Mouse (Mus musculus) retina, postnatal 1 day (tissue): Measurements from ENCODE around the gene Coa7.
A peak's percentile ranks its signal among the peaks of the same experiment; 100 is the strongest.

Experiments used
- DNase-seq: peaks from one replicate; pipeline ENCODE4 v3.0.0-alpha.2; 2012

Coa7 gene

GRCm38 (mm10) chr4:108327730-108328484, at the start of gene Coa7:
Coa7 (plus strand) TSS chr4:108328140.
- DNase-seq, result peak; percentile 98

- DNase-seq, result no peak
Measured at GRCm38 (mm10) chr4:108300266-108300665, 27.7 kb upstream of the Coa7 start.

- peak; percentile 95 for DNase-seq
Measured at GRCm38 (mm10) chr4:108300670-108301373, 27.1 kb upstream of the Coa7 start, which contains the start of gene Zyg11b. Zyg11b (minus strand) TSS chr4:108301096.

GRCm38 (mm10) chr4:108302296-108302890, 25.5 kb upstream of the Coa7 start:
- DNase-seq, result no peak

DNA sequence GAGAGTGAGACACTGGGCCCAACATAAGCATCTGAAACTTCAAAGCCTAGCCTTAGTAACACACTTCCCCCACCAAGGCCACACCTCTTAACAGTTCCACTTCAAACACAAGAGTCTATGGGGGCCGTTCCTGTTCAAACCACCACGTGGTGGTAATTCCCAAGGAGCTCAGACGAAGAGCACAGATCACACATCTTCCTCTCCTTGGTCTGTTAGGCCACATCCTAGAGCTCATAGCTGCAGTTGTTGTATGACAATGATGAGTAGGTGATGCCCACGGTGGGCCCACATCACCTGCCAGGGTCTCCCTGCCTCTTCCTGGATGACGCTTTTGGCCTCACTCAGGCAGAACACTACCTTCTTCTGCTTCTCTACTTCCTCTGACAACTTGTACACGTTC, 17.2 kb upstream of the Coa7 start:
- no peak for DNase-seq

DNA sequence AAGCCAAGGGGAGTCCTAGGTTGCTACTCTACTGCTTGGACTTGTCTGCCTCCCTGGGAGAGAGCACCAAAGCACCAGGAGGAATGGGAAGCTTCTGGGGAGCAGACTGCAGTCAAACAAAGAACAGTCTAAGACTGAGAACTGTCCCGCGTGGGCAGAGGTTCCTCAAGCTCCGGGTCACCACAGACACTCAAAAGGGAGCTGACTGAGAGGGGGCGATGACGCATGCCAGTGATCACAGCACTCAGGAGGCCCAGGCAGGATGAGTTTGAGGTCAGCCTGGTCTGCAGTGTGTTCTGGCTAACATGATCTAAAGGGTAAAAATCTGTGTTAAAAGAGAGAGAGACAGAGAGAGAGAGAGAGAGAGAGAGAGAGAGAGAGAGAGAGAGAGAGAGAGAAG, 13.9 kb upstream of the Coa7 start:
- no peak for DNase-seq

DNA sequence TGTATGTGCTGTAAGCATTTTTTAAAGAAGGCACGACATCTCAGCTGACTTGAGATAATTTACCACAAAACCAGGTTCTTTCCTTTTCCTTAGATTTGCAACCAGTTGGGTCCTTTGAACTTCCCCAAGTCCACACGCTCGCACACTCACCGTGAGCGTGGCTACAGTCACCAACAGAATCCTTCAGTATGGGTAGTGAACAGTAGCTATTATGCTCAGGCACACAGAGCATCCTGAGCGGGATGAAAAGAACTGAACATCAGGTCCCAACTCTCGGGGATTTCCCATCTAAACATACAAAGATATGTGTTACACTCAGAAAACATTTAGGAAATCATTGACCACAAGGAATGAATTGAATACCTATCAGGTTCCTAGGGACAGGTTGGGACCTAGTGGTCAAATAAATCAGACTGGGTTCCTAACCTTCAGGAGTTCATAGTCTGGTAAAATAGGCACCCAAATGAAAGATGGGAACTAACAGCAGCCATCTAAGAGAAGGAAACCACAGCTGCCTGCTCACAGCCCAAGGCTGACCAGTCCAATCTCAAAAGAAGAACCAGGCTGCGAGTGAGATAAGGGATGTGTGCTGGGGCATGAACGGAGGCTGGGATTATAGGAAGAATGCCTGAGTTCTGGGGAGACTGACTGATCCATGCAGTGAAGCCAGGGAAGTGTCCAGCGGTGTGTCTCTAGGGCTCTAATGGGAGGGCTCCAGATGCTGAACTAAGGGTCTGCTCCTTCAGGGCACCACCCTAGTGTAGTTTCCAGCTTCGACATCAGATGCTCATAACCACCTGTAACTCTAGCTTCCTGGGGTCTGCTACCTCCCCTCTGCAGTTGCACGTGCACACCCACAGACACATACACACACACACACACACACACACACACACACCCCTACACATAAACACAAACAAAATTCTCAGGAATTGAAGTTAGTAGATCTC, 10.0 kb upstream of the Coa7 start:
- no peak for DNase-seq

GRCm38 (mm10) chr4:108318649-108319615, 9.0 kb upstream of the Coa7 start:
- DNase-seq, result no peak

DNA sequence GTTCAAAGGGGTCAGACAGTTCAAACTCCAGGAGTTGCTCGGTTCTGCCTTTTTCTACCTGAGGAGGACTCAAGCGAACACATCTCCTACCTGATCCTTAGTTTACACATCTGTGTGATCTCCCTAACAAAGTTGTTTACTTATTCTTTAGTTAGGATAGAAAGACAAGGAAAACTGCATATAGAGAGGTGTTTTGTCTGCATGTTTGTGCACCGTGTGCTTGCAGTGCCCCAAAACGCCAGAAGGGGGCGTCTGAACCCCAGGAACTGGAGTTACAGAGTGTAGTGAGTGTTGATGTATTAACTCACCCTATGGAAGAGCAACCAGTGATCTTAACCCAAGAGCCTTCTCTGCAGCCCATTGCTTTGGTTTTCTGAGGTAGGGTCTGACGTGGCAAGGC, 8.2 kb upstream of the Coa7 start:
- DNase-seq, result no peak

DNA sequence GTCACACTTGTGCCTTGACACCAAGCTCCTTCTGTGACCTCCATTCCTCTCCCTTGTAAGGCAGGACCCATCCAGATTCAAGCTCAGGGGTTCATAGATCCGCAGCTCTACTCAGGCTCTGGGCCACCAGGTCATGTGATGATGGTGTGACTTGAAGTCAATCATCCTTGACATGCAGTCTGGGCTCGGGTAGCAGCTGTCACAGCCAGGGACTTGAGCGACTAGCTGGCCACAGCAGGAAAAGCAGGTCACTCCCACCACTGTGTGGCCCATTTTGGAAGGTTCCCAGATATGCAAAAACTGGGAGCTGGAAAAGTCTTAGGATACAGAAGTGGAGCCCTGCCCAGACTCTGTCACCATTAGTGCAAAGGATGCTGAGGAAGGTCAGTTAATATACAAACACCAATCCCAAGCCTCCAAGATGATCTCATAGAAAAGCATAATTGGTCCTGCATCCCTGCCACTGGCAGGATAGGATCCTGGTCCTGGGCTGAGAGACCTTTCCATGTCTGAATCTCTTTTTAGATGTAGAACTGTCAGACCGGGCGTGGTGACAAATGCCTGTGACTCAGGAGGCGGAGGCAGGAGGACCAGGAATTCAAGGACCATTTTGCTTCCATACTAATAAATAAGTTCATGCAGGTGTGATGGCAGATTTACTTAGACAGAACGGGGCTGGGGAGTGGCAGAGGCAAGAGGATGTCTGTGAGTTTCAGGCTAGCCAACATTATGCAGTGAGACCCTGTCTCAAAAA, 7.1 kb upstream of the Coa7 start:
- DNase-seq, result peak; percentile 48

- no peak for DNase-seq
Measured at GRCm38 (mm10) chr4:108323588-108323987, 4.4 kb upstream of the Coa7 start.

- DNase-seq, result peak; percentile 72
Measured at GRCm38 (mm10) chr4:108327071-108327579, 815 bp upstream of the Coa7 start.

DNA sequence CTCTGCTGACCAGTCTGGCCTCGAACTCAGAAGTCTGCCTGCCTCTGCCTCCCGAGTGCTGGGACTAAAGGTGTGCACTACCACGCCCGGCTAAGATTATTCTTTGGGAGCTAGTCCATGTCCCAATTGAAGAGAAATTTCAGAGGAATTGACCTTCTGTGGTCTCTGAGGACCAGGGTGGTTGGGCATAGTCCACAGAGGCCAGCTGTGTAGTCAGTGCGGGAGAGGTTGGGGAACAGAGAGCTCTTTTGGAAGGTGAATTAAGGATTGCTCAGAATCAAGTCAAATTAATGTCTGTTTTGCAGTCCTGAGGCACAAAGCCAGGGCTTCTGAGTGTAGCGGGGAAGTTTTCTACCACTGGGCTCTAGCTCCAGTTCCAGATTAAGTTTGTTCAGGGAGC, 1.9 kb downstream of the Coa7 start:
- no peak for DNase-seq

DNA sequence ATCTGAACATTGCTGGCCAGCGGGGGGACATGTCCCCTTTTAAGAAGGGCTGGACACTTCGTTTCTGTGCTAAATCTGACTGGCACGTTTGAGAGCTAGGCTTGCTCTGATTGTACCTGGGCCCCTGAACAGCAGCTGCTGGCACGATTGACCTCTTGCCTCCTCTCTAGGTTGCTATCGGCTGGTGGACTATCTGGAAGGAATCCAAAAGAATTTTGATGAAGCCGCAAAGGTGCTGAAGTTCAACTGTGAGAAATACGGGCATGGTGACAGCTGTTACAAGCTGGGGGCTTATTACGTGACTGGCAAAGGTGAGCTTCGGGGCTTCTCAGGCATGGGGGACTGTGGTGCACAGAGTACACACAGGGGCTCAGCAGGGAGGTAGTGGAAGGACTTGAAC, 4.1 kb downstream of the Coa7 start:
- DNase-seq, result no peak

GRCm38 (mm10) chr4:108335413-108335812, 7.5 kb downstream of the Coa7 start:
- no peak for DNase-seq

DNA sequence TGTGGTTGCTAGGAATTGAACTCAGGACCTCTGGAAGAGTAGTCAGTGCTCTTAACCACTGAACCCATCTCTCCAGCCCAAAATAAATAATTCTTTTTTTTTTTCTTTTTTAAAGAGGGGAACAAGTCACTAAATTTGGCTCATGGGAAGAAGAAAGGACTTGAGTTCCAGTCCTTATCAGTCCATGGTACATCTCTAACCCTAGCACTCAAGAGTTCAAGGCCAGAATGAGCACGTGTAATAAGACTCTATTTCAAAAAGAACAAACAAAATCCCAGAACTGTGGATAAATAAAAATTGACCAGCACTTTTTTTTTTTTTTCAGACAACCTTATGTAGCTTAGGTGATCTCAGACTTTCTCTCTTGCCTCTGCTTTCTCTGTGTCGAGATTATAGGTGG, 8.8 kb downstream of the Coa7 start:
- no peak for DNase-seq

DNA sequence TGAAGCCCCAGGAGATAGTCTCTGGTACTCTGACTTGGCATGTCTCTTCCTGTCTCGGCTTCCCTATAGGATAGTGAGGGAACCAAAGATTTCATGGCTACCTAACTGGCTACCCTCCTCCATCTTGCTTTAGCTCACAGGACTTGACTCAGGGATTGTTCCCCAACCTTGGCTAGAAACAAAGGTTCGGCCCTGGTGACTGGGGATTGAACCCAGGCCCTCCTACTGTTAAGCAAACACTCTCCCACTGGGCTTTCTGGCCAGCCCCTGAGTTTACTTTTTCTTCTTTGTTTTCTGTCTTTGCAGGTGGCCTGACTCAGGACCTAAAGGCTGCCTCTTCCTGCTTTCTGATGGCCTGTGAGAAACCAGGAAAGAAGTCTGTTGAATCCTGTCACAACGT, 9.9 kb downstream of the Coa7 start:
- DNase-seq, result no peak

DNA sequence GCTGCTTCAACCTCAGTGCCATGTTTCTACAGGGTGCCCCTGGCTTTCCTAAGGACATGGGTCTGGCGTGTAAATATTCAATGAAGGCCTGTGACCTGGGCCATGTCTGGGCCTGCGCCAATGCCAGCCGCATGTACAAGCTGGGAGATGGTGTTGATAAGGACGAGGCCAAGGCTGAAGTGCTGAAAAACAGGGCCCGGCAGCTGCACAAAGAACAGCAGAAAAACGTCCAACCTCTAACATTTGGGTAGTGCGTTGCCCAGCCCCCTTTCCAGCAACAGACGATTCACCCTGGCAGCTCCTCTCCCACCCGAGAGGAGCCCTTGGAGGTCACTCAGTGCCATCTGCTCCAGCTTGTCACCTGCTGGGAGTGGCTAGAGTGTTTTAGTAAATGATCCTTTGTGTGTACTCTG, 10.4 kb downstream of the Coa7 start:
- no peak for DNase-seq

GRCm38 (mm10) chr4:108338811-108339210, 10.9 kb downstream of the Coa7 start:
- DNase-seq, result no peak

DNA sequence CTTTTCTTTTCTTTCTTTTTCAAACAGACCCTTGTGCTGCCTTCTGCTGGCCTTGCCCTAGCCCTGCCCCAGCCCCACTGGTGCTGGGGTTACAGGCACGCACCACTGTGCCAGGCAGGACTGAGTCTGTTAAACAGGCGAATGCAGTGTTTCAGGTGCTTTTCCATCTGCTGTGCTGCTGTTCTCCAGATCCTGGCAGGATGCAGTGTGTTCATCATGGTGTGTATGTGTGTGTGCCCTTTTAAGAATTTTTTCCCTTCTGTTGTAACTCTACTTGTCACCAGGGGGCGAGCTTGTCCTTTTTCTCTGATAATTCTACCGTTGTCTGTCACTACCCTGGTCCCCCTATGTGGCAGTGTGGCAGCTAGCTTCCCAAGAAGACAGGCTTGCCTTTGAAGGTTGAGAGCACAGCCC, 11.3 kb downstream of the Coa7 start:
- DNase-seq, result peak; percentile 89
